Mouse (Mus musculus) CD4-positive, CD25-positive, alpha-beta regulatory T cell, adult 2 months (primary cell): ENCODE results near the gene Kras.
A peak's percentile ranks its signal among the peaks of the same experiment; 100 is the strongest.

ENCODE experiments used
- DNase-seq: peaks from one replicate; pipeline ENCODE4 v3.0.0-alpha.2; 2012; ENCODE audit warnings: low read depth, low spot score

The Kras gene

GRCm38 (mm10) chr6:145187093-145188088 lies 62.6 kb downstream of the Kras start:
- DNase-seq = peak; percentile 88

GRCm38 (mm10) chr6:145186096-145186495 lies 63.9 kb downstream of the Kras start:
- no peak for DNase-seq

GRCm38 (mm10) chr6:145182044-145182443 lies 68.0 kb downstream of the Kras start:
- DNase-seq = no peak

- peak; percentile 79 for DNase-seq
Observed at GRCm38 (mm10) chr6:145179665-145180064, 70.4 kb downstream of the Kras start.

- DNase-seq = no peak
Observed at GRCm38 (mm10) chr6:145176474-145176873, 73.6 kb downstream of the Kras start.

GRCm38 (mm10) chr6:145175571-145175981 lies 74.5 kb downstream of the Kras start:
- no peak for DNase-seq

GRCm38 (mm10) chr6:145173781-145174191 lies 76.3 kb downstream of the Kras start:
- DNase-seq = no peak

GRCm38 (mm10) chr6:145171892-145172606 lies 78.0 kb downstream of the Kras start:
- DNase-seq = no peak
